Mouse (Mus musculus): ENCODE results near the gene B9d1.

DNA sequence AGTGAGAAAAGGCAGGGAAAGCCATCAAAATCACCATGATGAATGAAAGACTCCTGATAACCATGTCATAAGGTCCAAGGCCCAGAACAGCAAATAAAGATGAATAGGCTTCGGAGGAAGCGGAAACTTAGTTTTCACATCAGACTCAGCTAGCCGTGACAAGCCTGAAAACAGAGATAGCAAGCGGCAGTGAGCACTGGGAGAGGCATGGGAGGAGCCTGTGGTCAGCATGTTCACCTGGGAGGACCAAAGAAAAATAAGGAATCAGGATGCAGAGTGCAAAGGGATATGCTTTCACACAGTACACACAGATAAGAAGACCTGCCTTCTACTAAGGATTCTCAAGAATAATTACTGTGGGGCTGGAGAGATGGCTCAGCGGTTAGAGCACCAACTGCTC lies 54.6 kb downstream of the B9d1 start:
- no peak for TF ChIP-seq CTCF (IDR thresholded peaks at IDR 0.05; ENCODE audit: extremely low read depth, insufficient read length, insufficient replicate concordance, low read depth, low read length)
- no peak for TF ChIP-seq POLR2A (IDR thresholded peaks at IDR 0.05; ENCODE audit: low read depth, low read length)
